Mouse (Mus musculus) cerebellum, postnatal 4 days (tissue): ENCODE measurements around the gene Gtf2i.

Experiments used
- DNase-seq, 2 experiments: peaks; one replicate each; pipeline ENCODE4 v3.0.0; 2022; ENCODE audit warnings: low spot score in 2 of 2, mixed read lengths in 1 of 2

Gtf2i gene

GRCm38 (mm10) chr5:134277109-134277508 is 37.5 kb downstream of the Gtf2i start:
- no peak for DNase-seq

DNA sequence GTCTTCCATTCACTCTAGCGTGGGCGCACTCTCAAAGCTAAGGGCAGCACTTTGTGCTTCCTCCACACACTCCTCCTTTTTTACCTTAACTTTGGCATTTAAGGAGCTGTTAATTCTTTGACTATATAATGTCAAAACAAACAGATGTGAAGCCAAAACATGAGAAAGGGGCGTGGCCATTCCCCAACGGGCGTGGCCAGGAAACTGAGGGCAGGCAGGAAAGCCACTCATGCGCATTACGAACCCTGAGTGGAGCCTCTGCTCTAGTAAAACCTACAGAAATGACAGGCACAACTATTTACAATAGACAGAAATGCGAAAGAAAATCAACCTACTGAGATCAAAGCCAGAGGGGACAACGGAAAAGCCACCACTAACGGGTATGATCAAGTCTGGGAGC is 39.0 kb downstream of the Gtf2i start:
- no peak for DNase-seq

- DNase-seq, result no peak
Measured at GRCm38 (mm10) chr5:134275021-134275420, 39.5 kb downstream of the Gtf2i start.

GRCm38 (mm10) chr5:134273761-134274160 is 40.8 kb downstream of the Gtf2i start:
- DNase-seq, result no peak

- no peak for DNase-seq
Measured at GRCm38 (mm10) chr5:134272761-134273160, 41.8 kb downstream of the Gtf2i start.

DNA sequence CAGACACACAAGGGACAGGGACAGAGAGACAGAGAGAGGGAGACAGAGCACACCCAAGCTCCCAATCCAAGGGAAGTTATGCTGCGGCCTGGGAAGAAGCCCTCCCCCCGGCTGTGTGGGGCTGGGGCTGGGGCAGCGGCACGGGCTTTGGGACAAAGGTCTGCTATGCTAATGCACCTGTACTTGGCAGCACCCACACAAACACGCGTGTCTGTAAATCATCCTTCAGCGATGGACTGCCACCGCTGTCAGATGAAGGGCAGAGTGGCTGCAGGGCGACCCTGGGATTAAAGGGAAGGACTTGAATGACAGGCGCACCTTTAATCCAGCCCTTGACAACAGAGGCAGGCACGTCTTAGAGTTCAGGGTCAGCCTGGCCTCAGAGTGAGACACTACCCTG is 43.1 kb downstream of the Gtf2i start:
- DNase-seq, result no peak

DNA sequence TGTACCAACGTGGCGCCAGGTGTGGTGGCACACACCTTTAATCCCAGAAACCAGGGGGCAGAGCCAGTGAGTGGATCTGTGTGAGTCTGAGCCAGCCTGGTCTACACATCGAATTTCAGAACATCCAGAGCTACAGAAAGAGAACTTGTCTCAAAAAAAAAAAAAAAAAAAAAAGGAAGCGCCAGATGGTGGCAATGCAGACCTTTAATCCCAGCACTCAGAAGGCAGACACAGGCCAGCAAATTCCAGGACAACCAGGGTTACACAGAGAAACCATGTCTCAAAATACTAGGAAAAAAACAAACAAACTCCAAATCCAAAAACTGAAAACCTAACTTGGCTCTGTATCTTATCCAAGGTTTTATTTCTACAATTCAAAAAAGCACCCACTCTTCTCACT is 44.0 kb downstream of the Gtf2i start:
- DNase-seq, result no peak

- DNase-seq, result no peak
Measured at GRCm38 (mm10) chr5:134269751-134270150, 44.8 kb downstream of the Gtf2i start.

GRCm38 (mm10) chr5:134268751-134269150 is 45.8 kb downstream of the Gtf2i start:
- DNase-seq, result no peak

DNA sequence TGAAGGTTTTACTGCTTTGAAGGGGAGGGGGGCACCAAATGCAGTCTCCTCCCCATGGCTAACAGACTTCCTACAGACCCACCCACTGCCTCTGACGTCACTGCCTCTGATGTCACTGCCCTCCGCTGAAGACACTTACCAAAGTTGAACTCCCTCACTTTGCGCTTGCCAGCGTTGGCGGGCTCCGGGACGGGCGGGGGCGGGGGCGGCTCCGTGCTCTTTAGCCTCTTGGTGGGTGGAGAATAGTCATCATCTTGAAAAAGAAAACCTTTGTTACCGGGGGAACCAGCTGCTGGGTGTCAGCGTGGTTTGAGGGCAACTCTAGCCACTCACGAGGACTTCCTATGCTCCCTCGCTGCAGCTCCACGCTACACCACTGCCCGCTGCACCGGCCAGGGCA is 48.2 kb downstream of the Gtf2i start:
- no peak for DNase-seq

GRCm38 (mm10) chr5:134265890-134266289 is 48.7 kb downstream of the Gtf2i start:
- DNase-seq, result no peak

GRCm38 (mm10) chr5:134260001-134260636 is 54.4 kb downstream of the Gtf2i start:
- DNase-seq, result no peak

DNA sequence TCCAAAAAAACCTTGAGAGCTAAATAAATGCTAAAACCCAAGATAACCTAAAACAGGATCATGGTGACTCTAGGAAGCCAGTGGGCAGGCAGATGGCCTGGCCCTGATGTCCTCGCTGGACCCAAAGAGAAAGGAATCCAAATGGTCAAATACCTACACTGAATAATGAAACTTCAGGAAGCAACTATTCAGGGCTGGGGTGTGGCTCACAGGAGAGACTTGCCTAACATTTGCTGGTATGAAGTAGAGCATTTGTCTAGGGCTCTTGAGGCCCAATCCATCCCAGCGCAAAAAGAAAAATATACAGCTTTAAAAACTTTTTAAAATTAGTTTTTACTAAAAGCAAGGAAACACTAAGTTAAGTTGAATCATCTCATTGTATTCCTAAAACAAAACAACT is 55.6 kb downstream of the Gtf2i start:
- no peak for DNase-seq

- no peak for DNase-seq
Measured at GRCm38 (mm10) chr5:134258395-134258794, 56.2 kb downstream of the Gtf2i start.

GRCm38 (mm10) chr5:134257349-134258031 is 57.1 kb downstream of the Gtf2i start:
- no peak for DNase-seq

GRCm38 (mm10) chr5:134255294-134255693 is 59.3 kb downstream of the Gtf2i start:
- DNase-seq, result no peak

GRCm38 (mm10) chr5:134253806-134254205 is 60.8 kb downstream of the Gtf2i start:
- no peak for DNase-seq

- no peak for DNase-seq
Measured at GRCm38 (mm10) chr5:134251083-134251482, 63.5 kb downstream of the Gtf2i start.

GRCm38 (mm10) chr5:134250601-134251000 is 64.0 kb downstream of the Gtf2i start:
- DNase-seq, result no peak

GRCm38 (mm10) chr5:134249245-134249649 is 65.3 kb downstream of the Gtf2i start:
- DNase-seq, result no peak

DNA sequence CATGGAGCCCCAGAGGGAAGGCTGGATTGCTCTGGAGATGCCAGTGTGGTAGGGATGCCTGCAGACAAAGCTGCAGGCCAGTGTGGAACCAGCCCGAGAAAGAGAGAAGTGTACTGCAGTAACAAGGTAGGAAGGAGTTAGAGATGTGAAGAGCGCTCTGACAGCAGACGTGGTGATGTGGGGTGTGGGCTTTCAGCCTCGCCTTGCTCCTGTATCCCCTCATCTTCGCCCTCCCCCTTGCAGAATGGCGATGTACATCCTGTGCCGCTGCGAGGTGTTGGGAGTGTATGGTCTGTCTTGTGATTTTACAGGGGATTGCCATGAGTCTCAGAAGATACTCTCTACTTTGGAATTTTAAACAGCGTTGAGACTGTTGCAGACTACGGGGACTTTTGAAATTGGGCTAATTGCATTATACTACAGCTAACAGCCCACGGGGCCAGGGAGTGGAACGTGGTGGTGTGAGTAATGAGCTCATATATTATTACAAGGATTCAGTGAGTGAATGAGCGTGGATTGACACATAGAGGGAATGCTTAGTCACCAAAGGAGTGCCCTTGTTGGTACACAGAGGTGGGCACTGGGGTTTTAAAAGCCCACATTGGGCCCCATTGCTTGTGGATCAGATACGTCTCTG is 65.8 kb downstream of the Gtf2i start:
- no peak for DNase-seq

DNA sequence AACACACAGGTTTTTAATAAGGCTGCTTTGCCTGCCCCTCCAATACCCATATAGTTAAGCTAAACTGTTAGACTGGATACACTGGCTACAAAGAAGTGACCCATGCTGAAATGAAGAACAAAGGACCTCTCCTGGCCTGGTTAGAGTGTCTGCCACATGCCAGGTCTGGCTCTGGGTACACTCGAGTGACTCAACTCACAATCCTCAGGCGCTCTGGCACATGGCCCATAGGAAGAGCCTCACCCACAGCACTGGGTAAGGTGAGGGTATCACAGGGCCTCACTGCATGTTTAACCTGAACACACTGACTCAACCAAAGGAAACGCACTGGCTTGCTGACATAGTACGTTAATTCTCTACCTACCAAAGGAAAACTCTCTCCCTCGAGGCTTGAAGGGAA is 68.4 kb downstream of the Gtf2i start:
- DNase-seq, result no peak

DNA sequence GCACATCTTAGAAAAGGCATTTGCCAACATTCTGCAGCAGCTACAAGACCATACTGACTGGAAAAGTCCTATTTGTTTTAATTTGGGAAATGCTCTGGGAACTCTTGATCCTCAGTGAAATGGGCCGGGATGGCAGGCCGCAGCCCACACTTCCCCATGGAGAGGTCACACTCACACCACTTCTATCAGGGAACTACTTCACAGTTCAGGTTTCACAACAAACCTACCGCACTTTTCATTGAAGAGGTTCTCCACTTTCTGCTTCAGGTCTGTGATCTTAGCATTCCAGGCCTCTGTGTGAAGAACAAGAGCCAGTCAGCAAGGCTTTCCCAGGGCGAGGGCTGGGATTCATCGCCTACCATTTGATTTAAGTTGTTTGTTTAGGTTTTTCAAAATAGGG is 69.7 kb downstream of the Gtf2i start:
- no peak for DNase-seq
